Mouse (Mus musculus) G1E (cell line): ENCODE data around the gene Olfr1161.

ENCODE experiments used
- CTCF ChIP-seq: IDR thresholded peaks from 2 replicates; pipeline ENCODE4 v1.5.1; 2012; ENCODE audit warnings: low read depth, low read length, inconsistent platforms, mixed read lengths
- TAL1 ChIP-seq: conservative IDR thresholded peaks from 2 replicates; pipeline ENCODE4 v1.6.1; 2012; ENCODE audit warnings: low read depth, low read length, inconsistent platforms, mixed read lengths

DNA sequence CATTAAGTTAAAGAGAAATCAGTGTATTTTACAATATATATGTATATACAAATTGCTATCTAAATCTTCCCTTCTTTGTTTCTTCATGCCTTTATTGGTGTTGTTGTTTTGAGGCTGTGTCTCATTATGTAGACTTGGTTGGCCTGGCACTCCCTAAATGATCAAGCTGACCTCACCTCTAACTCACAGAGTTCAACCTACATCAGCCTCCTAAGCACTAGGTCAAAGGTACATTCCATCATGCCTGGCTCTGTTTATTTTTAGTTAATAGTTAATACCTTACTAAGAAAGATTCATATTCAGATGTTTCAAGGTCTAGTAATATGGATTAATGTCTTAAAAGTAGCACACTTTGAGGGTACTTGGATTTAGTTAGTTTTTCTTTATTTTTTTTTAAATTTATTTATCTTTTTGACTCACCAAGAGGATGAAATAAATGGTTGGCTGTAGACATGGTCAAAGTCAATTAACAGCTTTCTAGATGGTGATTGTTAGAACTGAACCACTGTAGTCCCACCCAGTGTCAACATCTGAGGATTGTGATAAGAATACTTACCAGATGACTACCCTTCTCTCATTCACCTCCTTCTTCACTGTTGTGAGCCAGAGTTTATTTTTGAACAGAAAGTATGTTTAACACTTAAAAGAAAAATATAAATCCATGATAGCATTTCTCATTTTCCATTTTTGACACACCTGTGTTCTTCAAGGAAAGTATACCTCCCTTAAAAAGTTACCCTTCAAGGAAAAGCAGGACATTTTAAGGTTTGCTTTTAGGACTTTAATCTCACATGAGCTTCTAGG lies 14.9 kb upstream of the Olfr1161 start, which contains the start of gene Olfr1160:
- TF ChIP-seq CTCF (no peak), TAL1 (no peak)
